Mouse (Mus musculus) intestine, embryonic 15.5 days (tissue): ENCODE data around the gene Tle1. TPM values are rescaled to one million over a fixed set of nuclear protein-coding genes. Genes with fewer than 3 reads are reported as not detected.

ENCODE experiments used
- ATAC-seq: fragments of 200-750 bp; cut with Nextera tagmentation; 2 replicates; pipeline ENCODE4 v1.8.0; 2017; ENCODE audit warnings: moderate TSS enrichment, moderate library complexity
- H3K27ac ChIP-seq: fragments of 300-500 bp; sonication (generic); 2 replicates; pipeline ENCODE4 v1.5.1; 2015; ENCODE audit warnings: mild to moderate bottlenecking, inconsistent platforms
- H3K27me3 ChIP-seq: fragments of 300-500 bp; sonication (generic); replicated peaks from 2 replicates; pipeline ENCODE4 v1.6.1; 2015; ENCODE audit warnings: inconsistent platforms
- H3K36me3 ChIP-seq: fragments of 300-500 bp; sonication (generic); 2 replicates; pipeline ENCODE4 v1.6.1; 2015; ENCODE audit warnings: inconsistent platforms
- H3K4me1 ChIP-seq: fragments of 300-500 bp; sonication (generic); replicated peaks from 2 replicates; pipeline ENCODE4 v1.6.1; 2015; ENCODE audit warnings: inconsistent platforms
- H3K4me2 ChIP-seq: fragments of 300-500 bp; sonication (generic); replicated peaks from 2 replicates; pipeline ENCODE4 v1.6.1; 2015; ENCODE audit warnings: mild to moderate bottlenecking, inconsistent platforms
- H3K4me3 ChIP-seq: fragments of 300-500 bp; sonication (generic); replicated peaks from 2 replicates; pipeline ENCODE4 v1.5.1; 2015; ENCODE audit warnings: inconsistent platforms
- H3K9ac ChIP-seq: fragments of 300-500 bp; sonication (generic); 2 replicates; pipeline ENCODE4 v1.6.1; 2015; ENCODE audit warnings: inconsistent platforms
- H3K9me3 ChIP-seq: fragments of 300-500 bp; sonication (generic); 2 replicates; pipeline ENCODE4 v1.6.1; 2016; ENCODE audit warnings: inconsistent platforms
- WGBS: fragments of 180-500 bp; shearing (Covaris S2); methylation state at CpG from one replicate; pipeline ENCODE4 v1.1.7; 2015; 5-methylcytosine and 5-hydroxymethylcytosine counted together
- polyA plus RNA-seq: library from polyadenylated mRNA; unstranded; fragments of >200 nt; fragmentation: Nextera tagmentation; extraction: Ambion mirVana; gene quantifications from 2 replicates; pipeline ENCODE4 v1.2.1, GENCODE M21; 2015

The Tle1 gene
- polyA plus RNA-seq, 1 experiment from 2014 or later = 18.0 TPM

- Histone ChIP-seq H3K27ac (no peak overlapping the region), H3K4me2 (no peak overlapping the region), H3K4me3 (no peak overlapping the region), H3K27me3 (no peaks in the 10 kb centered on the region), H3K4me1 (peaks cover 7% of the 10 kb centered on the region; the same call in 1 of the 2 replicates), H3K9me3 (no peaks in the 10 kb centered on the region), H3K36me3 (no peaks in the 10 kb centered on the region), H3K9ac (no peak overlapping the region)
- ATAC-seq = no peak
- WGBS = 75% methylated on average over 6 of the region's 6 CpGs
Observed at GRCm38 (mm10) chr4:72195116-72195835, 5.4 kb downstream of the Tle1 start.

GRCm38 (mm10) chr4:72193276-72193675, 7.4 kb downstream of the Tle1 start:
- WGBS = 78% methylated on average over 1 of the region's 1 CpGs
- Histone ChIP-seq H3K4me2 (no peak overlapping the region), H3K9ac (no peak overlapping the region), H3K27me3 (no peaks in the 10 kb centered on the region), H3K4me1 (peaks cover 7% of the 10 kb centered on the region; the same call in 1 of the 2 replicates), H3K9me3 (no peaks in the 10 kb centered on the region), H3K27ac (no peak overlapping the region), H3K36me3 (no peaks in the 10 kb centered on the region), H3K4me3 (no peak overlapping the region)
- ATAC-seq = no peak

GRCm38 (mm10) chr4:72184476-72184875, 16.2 kb downstream of the Tle1 start:
- ATAC-seq = no peak
- Histone ChIP-seq H3K9ac (no peak overlapping the region), H3K4me3 (no peak overlapping the region), H3K27ac (no peak overlapping the region), H3K4me1 (no peaks in the 10 kb centered on the region), H3K9me3 (no peaks in the 10 kb centered on the region), H3K27me3 (no peaks in the 10 kb centered on the region), H3K4me2 (no peak overlapping the region), H3K36me3 (no peaks in the 10 kb centered on the region)
- WGBS = 70% methylated on average over 5 of the region's 5 CpGs

GRCm38 (mm10) chr4:72182343-72182988, 18.3 kb downstream of the Tle1 start:
- Histone ChIP-seq H3K4me2 (no peak overlapping the region), H3K27ac (no peak overlapping the region), H3K9me3 (no peaks in the 10 kb centered on the region), H3K9ac (no peak overlapping the region), H3K36me3 (no peaks in the 10 kb centered on the region), H3K4me3 (no peak overlapping the region), H3K4me1 (no peaks in the 10 kb centered on the region), H3K27me3 (no peaks in the 10 kb centered on the region)
- no peak for ATAC-seq

GRCm38 (mm10) chr4:72175943-72176342, 24.8 kb downstream of the Tle1 start:
- no peaks in the 10 kb centered on the region for H3K36me3 ChIP-seq
- H3K27ac ChIP-seq = no peak overlapping the region
- H3K4me1 ChIP-seq = no peaks in the 10 kb centered on the region
- H3K4me2 ChIP-seq = no peak overlapping the region
- H3K9me3 ChIP-seq = no peaks in the 10 kb centered on the region
- ATAC-seq = peak; percentile 69; the same call in 1 of the 2 replicates
- no peak overlapping the region for H3K4me3 ChIP-seq
- H3K9ac ChIP-seq = no peak overlapping the region
- H3K27me3 ChIP-seq = no peaks in the 10 kb centered on the region
- 82% methylated on average over 1 of the region's 1 CpGs for WGBS

GRCm38 (mm10) chr4:72168267-72168666, 32.5 kb downstream of the Tle1 start:
- no peak overlapping the region for H3K4me3 ChIP-seq

GRCm38 (mm10) chr4:72167761-72168229, 32.9 kb downstream of the Tle1 start:
- Histone ChIP-seq H3K27me3 (no peaks in the 10 kb centered on the region), H3K9me3 (no peaks in the 10 kb centered on the region), H3K27ac (no peak overlapping the region), H3K4me2 (no peak overlapping the region), H3K36me3 (0 out of 2 replicates have a peak, but pooled peaks cover 3% of the 10 kb centered on the region), H3K4me3 (no peak overlapping the region), H3K9ac (no peak overlapping the region), H3K4me1 (no peaks in the 10 kb centered on the region)
- WGBS = 44% methylated on average over 2 of the region's 2 CpGs
- no peak for ATAC-seq

More at GRCm38 (mm10) chr4:72168267-72168666, 32.5 kb downstream of the Tle1 start:
- no peak overlapping the region for H3K4me2 ChIP-seq
- no peak overlapping the region for H3K9ac ChIP-seq
- H3K27me3 ChIP-seq = no peaks in the 10 kb centered on the region
- H3K9me3 ChIP-seq = no peaks in the 10 kb centered on the region
- WGBS = 37% methylated on average over 1 of the region's 1 CpGs
- H3K4me1 ChIP-seq = no peaks in the 10 kb centered on the region
- ATAC-seq = no peak
- no peak overlapping the region for H3K27ac ChIP-seq
- H3K36me3 ChIP-seq = 0 out of 2 replicates have a peak, but pooled peaks cover 3% of the 10 kb centered on the region

- H3K4me3 ChIP-seq = no peak overlapping the region
- 0 out of 2 replicates have a peak, but pooled peaks cover 3% of the 10 kb centered on the region for H3K36me3 ChIP-seq
- no peak overlapping the region for H3K4me2 ChIP-seq
- H3K9me3 ChIP-seq = no peaks in the 10 kb centered on the region
- H3K27ac ChIP-seq = no peak overlapping the region
- H3K9ac ChIP-seq = no peak overlapping the region
- 85% methylated on average over 3 of the region's 3 CpGs for WGBS
- no peaks in the 10 kb centered on the region for H3K4me1 ChIP-seq
- no peak for ATAC-seq
- no peaks in the 10 kb centered on the region for H3K27me3 ChIP-seq
Observed at GRCm38 (mm10) chr4:72167171-72167570, 33.5 kb downstream of the Tle1 start.

- Histone ChIP-seq H3K27me3 (no peaks in the 10 kb centered on the region), H3K4me1 (no peaks in the 10 kb centered on the region), H3K27ac (no peak overlapping the region), H3K36me3 (0 out of 2 replicates have a peak, but pooled peaks cover 3% of the 10 kb centered on the region), H3K9me3 (no peaks in the 10 kb centered on the region), H3K4me3 (no peak overlapping the region), H3K9ac (no peak overlapping the region), H3K4me2 (no peak overlapping the region)
- ATAC-seq = no peak
- WGBS = 90% methylated on average over 2 of the region's 2 CpGs
Observed at GRCm38 (mm10) chr4:72166561-72166960, 34.2 kb downstream of the Tle1 start.

GRCm38 (mm10) chr4:72165765-72166164, 35.0 kb downstream of the Tle1 start:
- no peaks in the 10 kb centered on the region for H3K27me3 ChIP-seq
- no peak overlapping the region for H3K27ac ChIP-seq
- no peaks in the 10 kb centered on the region for H3K4me1 ChIP-seq
- no peak overlapping the region for H3K4me2 ChIP-seq
- H3K4me3 ChIP-seq = no peak overlapping the region
- WGBS = 95% methylated on average over 9 of the region's 9 CpGs
- no peaks in the 10 kb centered on the region for H3K9me3 ChIP-seq
- ATAC-seq = no peak
- 0 out of 2 replicates have a peak, but pooled peaks cover 3% of the 10 kb centered on the region for H3K36me3 ChIP-seq
- H3K9ac ChIP-seq = no peak overlapping the region

- H3K27ac ChIP-seq = no peak overlapping the region
- H3K27me3 ChIP-seq = no peaks in the 10 kb centered on the region
- no peak for ATAC-seq
- 0 out of 2 replicates have a peak, but pooled peaks cover 3% of the 10 kb centered on the region for H3K36me3 ChIP-seq
- H3K4me3 ChIP-seq = no peak overlapping the region
- no peaks in the 10 kb centered on the region for H3K9me3 ChIP-seq
- H3K4me2 ChIP-seq = no peak overlapping the region
- 96% methylated on average over 4 of the region's 4 CpGs for WGBS
- H3K9ac ChIP-seq = no peak overlapping the region
- H3K4me1 ChIP-seq = no peaks in the 10 kb centered on the region
Observed at GRCm38 (mm10) chr4:72162445-72163218, 38.1 kb downstream of the Tle1 start.

GRCm38 (mm10) chr4:72160102-72160511, 40.6 kb downstream of the Tle1 start:
- 70% methylated on average over 14 of the region's 14 CpGs for WGBS
- H3K27ac ChIP-seq = no peak overlapping the region
- no peak overlapping the region for H3K4me3 ChIP-seq
- H3K36me3 ChIP-seq = 0 out of 2 replicates have a peak, but pooled peaks cover 3% of the 10 kb centered on the region
- H3K9ac ChIP-seq = no peak overlapping the region
- no peaks in the 10 kb centered on the region for H3K4me1 ChIP-seq
- no peak overlapping the region for H3K4me2 ChIP-seq
- H3K9me3 ChIP-seq = no peaks in the 10 kb centered on the region
- H3K27me3 ChIP-seq = no peaks in the 10 kb centered on the region
- no peak for ATAC-seq
